Mouse (Mus musculus) mouse trophoblast stem cell (cell line): ENCODE results near the gene Tmprss9.

Source experiments
- in situ Hi-C, 2 experiments: fragments of 300-500 bp; cut with MseI, MboI; formaldehyde crosslinking; loops; 2 replicates in 1 of 2; 3 replicates in 1 of 2; pipeline ENCODE4 v1.15.1; 2025

Gene Tmprss9

GRCm38 (mm10) chr10:80935698-80936097, 64.0 kb downstream of the Tmprss9 start:
- in situ Hi-C loops, result no loop called here

DNA sequence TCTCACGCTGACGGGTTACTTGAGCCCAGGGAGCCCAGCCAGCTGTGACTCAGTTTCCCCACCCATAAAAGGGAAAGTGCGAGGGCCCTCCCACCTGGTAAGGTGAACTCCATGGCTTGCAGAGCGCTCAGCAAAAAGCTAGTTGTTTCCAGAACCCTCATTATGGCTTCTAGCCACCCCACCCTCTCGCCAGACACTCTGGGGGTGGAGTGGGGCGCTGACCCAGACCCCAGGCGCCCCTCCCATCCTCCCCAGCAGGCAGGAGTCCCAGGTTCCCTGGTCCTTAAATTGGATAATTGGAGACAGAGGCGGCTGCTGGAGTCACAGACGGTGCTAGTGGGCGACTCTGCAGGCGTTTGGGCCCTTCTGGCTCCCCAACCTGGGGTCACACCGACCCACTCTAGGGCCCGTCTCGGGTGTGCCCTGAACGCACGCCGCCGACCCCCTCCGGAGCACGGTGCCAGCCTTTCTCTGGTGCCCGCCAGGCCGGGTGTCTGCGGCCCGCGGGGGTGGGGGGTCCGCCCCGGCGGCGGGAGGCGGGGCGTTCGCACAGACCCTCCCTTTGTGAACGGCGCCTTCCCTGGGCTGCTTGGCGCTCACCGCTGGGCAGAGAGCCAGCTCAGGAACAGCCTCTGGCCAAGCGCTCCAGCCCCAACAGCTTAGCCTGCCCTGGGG, 64.6 kb downstream of the Tmprss9 start:
- in situ Hi-C loops, result no loop called here

- in situ Hi-C loops, result no loop called here
These were observed 65.1 kb downstream of the Tmprss9 start for GRCm38 (mm10) chr10:80936810-80937164.

DNA sequence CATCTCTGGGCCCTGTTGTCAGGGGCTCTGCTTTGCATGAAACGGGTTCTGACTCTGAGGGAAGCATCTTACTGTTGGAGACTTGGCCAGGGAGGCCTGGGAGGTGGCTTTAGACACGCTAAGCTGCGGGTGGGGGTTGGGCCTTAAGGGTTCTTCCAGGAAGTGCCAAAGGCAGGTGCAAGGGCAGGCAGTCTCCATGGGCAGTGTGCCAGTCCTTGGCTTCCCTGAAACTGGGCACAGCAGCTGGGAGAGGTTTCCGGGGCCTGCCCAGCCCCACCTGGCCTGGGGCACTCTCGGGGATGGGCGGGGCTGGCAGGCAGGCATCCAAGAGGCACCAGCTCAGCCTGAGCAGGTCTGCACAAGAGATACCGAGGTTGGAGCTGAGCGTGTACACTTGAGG, 66.0 kb downstream of the Tmprss9 start:
- in situ Hi-C loops, result no loop called here

GRCm38 (mm10) chr10:80938831-80939550, 67.3 kb downstream of the Tmprss9 start:
- in situ Hi-C loops, result no loop called here

DNA sequence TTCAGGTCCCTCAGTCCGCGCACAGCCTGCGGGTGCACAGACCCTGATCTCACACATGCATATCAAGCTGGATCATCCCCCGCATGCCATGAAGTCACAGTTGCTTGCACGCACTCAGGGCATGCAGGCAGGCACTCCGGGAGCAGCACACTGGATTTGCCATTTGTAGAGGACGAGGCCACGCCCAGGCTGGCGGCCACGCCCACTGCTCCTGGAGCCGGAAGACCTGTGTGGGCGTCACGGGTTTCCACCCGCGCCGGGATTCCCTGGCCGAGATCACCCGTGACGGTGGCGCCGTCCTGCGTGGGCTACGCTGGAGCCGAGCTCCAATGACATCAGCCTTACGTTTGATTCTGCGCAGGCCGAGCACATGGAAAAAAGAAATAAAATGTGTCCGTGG, 68.0 kb downstream of the Tmprss9 start:
- in situ Hi-C loops, result no loop called here

DNA sequence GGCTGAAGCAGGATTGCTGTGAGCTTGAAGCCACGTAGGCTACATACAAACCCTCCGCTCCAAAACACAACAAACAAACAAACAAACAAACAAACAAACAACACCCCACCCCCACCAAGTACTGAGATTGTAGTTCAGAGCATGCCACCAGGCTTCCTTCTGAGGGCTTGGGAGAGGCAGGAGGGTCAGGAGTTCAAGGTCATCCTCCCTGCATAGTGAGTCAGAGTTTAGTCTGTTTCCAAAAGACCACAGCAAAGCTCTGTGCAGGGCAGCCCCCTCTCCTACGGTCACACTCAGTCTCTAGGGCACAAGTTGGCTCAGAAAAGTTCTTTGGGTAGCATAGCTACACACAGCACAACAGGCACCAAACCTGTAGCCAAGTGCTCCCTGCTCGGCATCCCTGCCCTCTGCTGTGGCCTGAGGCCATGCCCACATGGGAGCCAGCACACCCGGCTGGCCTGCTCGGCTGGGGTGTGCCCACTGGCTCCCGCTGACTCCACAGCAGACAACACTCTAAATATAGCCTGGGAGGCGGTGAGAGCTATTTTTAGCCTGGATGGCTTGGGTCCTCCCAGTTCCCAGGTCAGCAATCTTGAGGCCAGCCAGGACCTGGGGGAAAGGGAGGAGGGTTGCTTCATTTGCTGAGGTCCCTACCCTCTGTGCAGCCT, 68.8 kb downstream of the Tmprss9 start:
- in situ Hi-C loops, result no loop called here

DNA sequence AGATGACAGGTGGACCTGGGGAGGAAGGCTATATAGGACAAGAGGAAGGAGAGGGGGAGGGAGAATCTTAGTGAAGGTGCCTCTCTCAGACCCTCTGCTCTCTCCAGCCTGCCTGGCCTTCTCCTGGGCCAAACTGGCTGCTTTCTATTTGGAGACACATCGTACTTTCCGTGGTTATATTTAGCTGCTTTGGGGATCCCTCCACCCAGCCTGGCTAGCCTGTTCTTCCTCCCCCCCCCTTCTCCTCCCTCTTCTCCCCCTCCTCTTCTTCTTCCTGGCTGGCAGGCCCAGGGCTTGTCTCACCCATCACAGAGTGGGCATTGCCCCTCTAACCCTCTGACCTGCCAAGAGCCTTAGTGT, 69.3 kb downstream of the Tmprss9 start:
- in situ Hi-C loops, result no loop called here

- in situ Hi-C loops, result no loop called here
These were observed 71.3 kb downstream of the Tmprss9 start for GRCm38 (mm10) chr10:80942919-80943318.

GRCm38 (mm10) chr10:80943701-80944100, 72.1 kb downstream of the Tmprss9 start:
- in situ Hi-C loops, result no loop called here

DNA sequence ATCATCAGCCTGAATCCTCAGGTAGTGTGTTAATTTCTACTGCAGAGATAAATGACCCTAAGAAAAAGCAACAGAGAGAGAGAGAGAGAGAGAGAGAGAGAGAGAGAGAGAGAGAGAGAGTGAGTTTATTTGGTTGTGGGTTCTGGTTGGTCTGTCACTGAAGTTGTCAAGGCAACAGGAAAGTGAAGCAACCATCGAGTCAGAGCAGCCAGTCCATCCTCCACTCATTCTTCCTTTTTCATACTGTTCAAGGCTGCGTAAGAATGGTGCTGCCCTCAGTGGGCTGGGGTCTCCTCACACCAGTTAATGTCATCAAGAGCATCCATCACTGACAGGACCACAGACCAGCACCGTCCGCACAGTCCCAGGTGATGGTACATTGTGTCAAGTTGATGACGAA, 72.6 kb downstream of the Tmprss9 start:
- in situ Hi-C loops, result no loop called here

DNA sequence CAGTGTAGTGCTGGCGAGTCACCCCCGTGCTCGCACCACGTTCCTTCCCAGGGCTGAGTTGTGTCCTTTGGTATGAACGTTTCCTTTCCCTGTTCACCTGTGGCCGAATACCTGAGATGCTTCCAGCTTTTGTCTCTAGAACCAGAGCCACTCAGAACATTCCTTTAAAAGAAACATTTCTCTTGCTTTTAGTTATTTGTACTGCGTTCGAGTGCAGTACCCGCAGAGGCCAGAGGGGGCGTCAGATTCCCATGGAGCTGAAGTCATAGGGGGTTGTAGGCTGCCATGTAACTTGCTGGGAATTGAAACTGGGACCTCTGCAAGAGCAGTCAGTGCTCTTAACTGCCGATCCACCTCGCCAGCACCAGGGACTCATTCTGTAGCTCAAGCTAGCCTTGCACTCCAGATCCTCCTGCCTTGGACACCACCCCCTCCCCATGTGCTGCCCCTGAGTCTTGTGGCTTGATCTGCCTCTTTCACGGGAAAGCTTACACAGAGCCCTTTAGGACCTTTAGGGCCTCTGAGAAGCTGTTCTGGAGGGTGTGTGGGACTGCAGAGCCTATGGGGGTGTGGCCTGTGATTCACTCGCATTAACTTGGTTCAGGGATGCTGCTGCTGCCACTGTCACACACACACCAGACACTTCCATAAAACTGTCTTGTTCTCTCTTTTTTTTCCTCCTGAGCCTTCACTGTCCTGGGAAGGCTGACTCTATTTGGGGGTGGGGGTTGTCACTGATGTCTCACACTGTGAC, 75.2 kb downstream of the Tmprss9 start:
- in situ Hi-C loops, result no loop called here

DNA sequence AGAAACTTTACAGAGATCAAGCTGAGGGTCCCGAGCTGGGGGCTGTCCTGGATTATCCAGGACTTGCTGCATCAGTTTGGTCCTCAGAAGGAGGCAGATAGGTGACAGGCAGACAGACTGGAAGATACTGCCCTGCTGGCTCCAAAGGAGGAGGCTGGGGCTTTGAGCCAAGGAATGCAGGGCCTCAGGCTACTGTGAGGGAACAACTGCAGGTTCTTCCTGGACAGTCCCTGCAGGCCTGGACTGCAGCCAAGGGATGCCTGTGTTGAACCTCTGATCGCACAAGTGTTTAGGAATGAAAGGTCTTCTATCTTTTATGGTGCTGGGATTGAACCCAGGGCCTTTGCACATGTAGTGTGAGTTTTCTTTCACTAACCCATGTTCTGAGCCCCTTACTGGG, 76.2 kb downstream of the Tmprss9 start:
- in situ Hi-C loops, result no loop called here

GRCm38 (mm10) chr10:80948570-80948969, 76.9 kb downstream of the Tmprss9 start:
- in situ Hi-C loops, result no loop called here

DNA sequence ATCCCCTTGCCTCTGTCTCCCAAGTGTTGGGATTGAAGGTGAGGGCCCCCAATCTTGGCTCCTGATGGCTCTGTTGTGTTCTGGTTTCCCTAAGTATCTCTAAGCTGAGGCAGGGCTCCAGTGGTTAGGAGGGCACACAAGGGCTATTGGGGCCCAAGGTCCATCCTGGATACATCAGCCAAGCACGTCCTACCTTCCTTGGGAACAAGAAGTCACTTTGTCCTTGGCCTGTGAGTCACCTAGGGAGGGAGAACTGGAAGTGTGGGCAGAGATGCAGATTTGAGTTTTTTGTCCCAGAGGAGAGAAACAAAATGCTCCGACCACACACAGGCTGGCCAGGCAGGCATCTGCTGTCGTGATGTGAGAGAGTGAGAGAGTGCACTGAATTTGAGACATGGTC, 77.4 kb downstream of the Tmprss9 start:
- in situ Hi-C loops, result no loop called here
